Mouse (Mus musculus): ENCODE measurements around the gene Psenen.
A peak's percentile ranks its signal among the peaks of the same experiment; 100 is the strongest.

Psenen gene

DNA sequence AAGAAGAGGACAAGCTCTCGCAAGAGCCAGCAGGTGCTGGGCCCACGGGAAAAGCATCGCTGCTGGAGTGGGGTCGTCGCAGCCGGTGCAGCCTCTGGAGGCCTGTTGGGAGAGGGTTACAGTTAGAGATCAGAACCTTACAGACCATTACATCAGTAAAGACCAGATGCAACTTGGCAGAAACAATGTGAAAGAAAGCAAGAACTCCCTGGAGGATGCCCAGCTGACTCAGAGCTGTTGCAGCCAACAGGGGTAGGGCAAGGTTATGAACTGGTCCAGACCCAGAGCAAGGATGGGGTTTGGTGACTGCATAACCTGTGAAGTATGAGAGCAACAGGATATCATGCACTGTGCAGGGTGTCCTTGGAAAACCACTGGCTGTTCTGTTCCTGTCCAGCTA is 38.9 kb downstream of the Psenen start:
- Histone ChIP-seq H3K27me3 (ENCODE audit: insufficient read depth, low read length) (peaks cover 85% of the 10 kb centered on the region), H3K9me3 (ENCODE audit: low read length) (no peaks in the 10 kb centered on the region), H3K4me1 (replicated peaks; ENCODE audit: low read depth, low read length) (peaks cover 48% of the 10 kb centered on the region), H3K4me3 (replicated peaks; ENCODE audit: low read length) (no peak overlapping the region), H3K36me3 (ENCODE audit: insufficient read depth, low read length) (peaks cover 2% of the 10 kb centered on the region)
- TF ChIP-seq CTCF (conservative IDR thresholded peaks at IDR 0.05; ENCODE audit: low read length) (no peak), POU5F1 (IDR thresholded peaks at IDR 0.05; ENCODE audit: borderline replicate concordance, low read length) (no peak)

- TF ChIP-seq CTCF (conservative IDR thresholded peaks at IDR 0.05; ENCODE audit: low read length) (no peak), POU5F1 (IDR thresholded peaks at IDR 0.05; ENCODE audit: borderline replicate concordance, low read length) (no peak), NANOG (IDR thresholded peaks at IDR 0.05; ENCODE audit: borderline replicate concordance, low read length) (no peak)
- no peaks in the 10 kb centered on the region for H3K9me3 ChIP-seq (ENCODE audit: low read length)
- no peaks in the 10 kb centered on the region for H3K36me3 ChIP-seq (ENCODE audit: insufficient read depth, low read length)
- no peak overlapping the region for H3K4me3 ChIP-seq (replicated peaks; ENCODE audit: low read length)
- H3K4me1 ChIP-seq (replicated peaks; ENCODE audit: low read depth, low read length): peaks cover 54% of the 10 kb centered on the region
- peaks cover 87% of the 10 kb centered on the region for H3K27me3 ChIP-seq (ENCODE audit: insufficient read depth, low read length)
Observed at GRCm38 (mm10) chr7:30522871-30523270, 40.6 kb downstream of the Psenen start.

DNA sequence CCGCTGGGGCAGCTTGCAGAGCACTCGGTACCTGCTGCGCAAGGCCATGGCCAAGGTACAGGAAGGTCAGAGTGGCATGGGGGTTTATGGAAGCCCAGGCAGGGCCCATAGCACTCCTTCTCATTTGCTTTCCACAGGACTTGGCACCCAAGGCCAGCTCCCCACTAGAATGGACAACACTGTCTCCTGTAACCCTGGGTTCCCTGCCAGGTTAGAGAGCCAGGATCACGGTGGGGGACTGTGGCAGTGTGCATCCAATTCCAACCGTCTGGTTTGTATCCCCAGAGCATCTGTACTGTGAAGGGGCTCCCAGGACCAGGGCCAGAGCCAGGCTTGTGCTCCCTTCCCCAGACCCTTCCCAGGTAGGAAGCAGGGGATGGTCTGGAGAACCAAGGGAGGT is 42.6 kb downstream of the Psenen start:
- peaks cover 41% of the 10 kb centered on the region for H3K4me1 ChIP-seq (replicated peaks; ENCODE audit: low read depth, low read length)
- no peaks in the 10 kb centered on the region for H3K9me3 ChIP-seq (ENCODE audit: low read length)
- no peaks in the 10 kb centered on the region for H3K36me3 ChIP-seq (ENCODE audit: insufficient read depth, low read length)
- H3K4me3 ChIP-seq (replicated peaks; ENCODE audit: low read length): no peak overlapping the region
- TF ChIP-seq CTCF (conservative IDR thresholded peaks at IDR 0.05; ENCODE audit: low read length) (no peak), NANOG (IDR thresholded peaks at IDR 0.05; ENCODE audit: borderline replicate concordance, low read length) (no peak), POU5F1 (IDR thresholded peaks at IDR 0.05; ENCODE audit: borderline replicate concordance, low read length) (no peak)
- H3K27me3 ChIP-seq (ENCODE audit: insufficient read depth, low read length): peaks cover 67% of the 10 kb centered on the region

GRCm38 (mm10) chr7:30520396-30520795 is 43.0 kb downstream of the Psenen start:
- H3K9me3 ChIP-seq (ENCODE audit: low read length): no peaks in the 10 kb centered on the region
- peaks cover 43% of the 10 kb centered on the region for H3K4me1 ChIP-seq (replicated peaks; ENCODE audit: low read depth, low read length)
- H3K4me3 ChIP-seq (replicated peaks; ENCODE audit: low read length): no peak overlapping the region
- peaks cover 66% of the 10 kb centered on the region for H3K27me3 ChIP-seq (ENCODE audit: insufficient read depth, low read length)
- TF ChIP-seq NANOG (IDR thresholded peaks at IDR 0.05; ENCODE audit: borderline replicate concordance, low read length) (no peak), POU5F1 (IDR thresholded peaks at IDR 0.05; ENCODE audit: borderline replicate concordance, low read length) (no peak), CTCF (conservative IDR thresholded peaks at IDR 0.05; ENCODE audit: low read length) (no peak)
- no peaks in the 10 kb centered on the region for H3K36me3 ChIP-seq (ENCODE audit: insufficient read depth, low read length)

- H3K4me3 ChIP-seq (replicated peaks; ENCODE audit: low read length): 0 out of 2 replicates have a peak overlapping the region, but pooled peaks have one; percentile 11
- H3K4me1 ChIP-seq (replicated peaks; ENCODE audit: low read depth, low read length): peaks cover 47% of the 10 kb centered on the region
- TF ChIP-seq CTCF (conservative IDR thresholded peaks at IDR 0.05; ENCODE audit: low read length) (peak; percentile 22; the same call in 1 of the 2 replicates), NANOG (IDR thresholded peaks at IDR 0.05; ENCODE audit: borderline replicate concordance, low read length) (no peak)
- no peaks in the 10 kb centered on the region for H3K9me3 ChIP-seq (ENCODE audit: low read length)
- no peaks in the 10 kb centered on the region for H3K36me3 ChIP-seq (ENCODE audit: insufficient read depth, low read length)
- peaks cover 54% of the 10 kb centered on the region for H3K27me3 ChIP-seq (ENCODE audit: insufficient read depth, low read length)
Observed at GRCm38 (mm10) chr7:30518325-30518724, 45.1 kb downstream of the Psenen start.

DNA sequence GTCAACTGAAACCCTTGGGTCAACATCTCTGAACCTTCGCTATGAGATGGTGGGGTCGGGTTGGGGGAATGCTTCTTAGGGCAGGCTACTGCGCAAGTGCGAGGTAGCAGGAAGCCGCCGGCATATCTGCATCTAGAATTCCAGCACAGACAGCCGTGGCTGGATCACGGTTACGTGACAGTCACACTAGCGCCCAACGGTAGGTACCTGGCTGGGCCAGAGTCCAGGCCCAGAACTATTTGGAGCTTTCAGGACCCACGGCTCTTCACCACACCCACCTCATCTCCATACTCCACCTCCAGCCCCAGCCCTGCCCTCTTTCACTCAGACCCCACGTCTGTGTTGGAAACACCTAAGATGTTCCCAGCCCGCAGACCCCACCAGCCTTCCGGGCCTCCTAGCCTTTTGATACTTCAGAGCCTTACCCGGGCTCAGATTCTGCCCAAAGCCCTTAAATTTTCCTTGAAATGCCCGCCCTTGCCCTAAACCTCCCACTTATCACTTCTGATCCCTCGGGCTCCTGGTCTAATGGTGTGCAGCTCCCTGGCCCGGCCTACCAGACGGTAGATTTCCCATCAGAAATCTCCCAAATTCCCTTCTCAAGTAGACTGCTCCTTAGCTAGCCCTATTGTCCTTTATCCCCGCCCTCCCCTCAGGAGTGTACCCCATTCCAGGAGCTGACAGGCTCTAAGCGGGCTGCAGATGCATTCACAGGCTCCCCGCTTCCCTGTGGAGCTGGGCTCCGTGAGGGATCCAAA is 48.2 kb downstream of the Psenen start:
- TF ChIP-seq CTCF (conservative IDR thresholded peaks at IDR 0.05; ENCODE audit: low read length): no peak
- H3K4me3 ChIP-seq (replicated peaks; ENCODE audit: low read length): peak overlapping the region; percentile 66

More for the DNA sequence above, 48.2 kb downstream of the Psenen start:
- H3K27me3 ChIP-seq (ENCODE audit: insufficient read depth, low read length): peaks cover 31% of the 10 kb centered on the region
- H3K4me1 ChIP-seq (replicated peaks; ENCODE audit: low read depth, low read length): peaks cover 38% of the 10 kb centered on the region
- H3K9me3 ChIP-seq (ENCODE audit: low read length): no peaks in the 10 kb centered on the region
- no peaks in the 10 kb centered on the region for H3K36me3 ChIP-seq (ENCODE audit: insufficient read depth, low read length)
